ENCODE assay signal across 15 mouse cellular contexts in genomic region chr6:54263890-54264289, GRCm38 (mm10).
"Had no signal": no experiment of that assay in that cellular context is flagged by ENCODE, and none has a peak within 500 bp of the region (broad histone marks: within the 10 kb centered on the region; RNA-seq: fewer than 3 reads in every experiment).

No protein-coding gene starts in this region.

- H3K27me3 ChIP-seq: kidney, embryonic 15.5 days; limb, embryonic 15.5 days; liver, embryonic 12.5 days; midbrain, embryonic 15.5 days; neural tube, embryonic 12.5 days had no signal

- H3K4me1 ChIP-seq: kidney, embryonic 15.5 days; limb, embryonic 15.5 days; liver, embryonic 12.5 days; midbrain, embryonic 10.5 days; midbrain, embryonic 15.5 days had no signal

- ATAC-seq: intestine, embryonic 16.5 days; liver, embryonic 12.5 days; midbrain, embryonic 15.5 days had no signal

- H3K4me3 ChIP-seq: kidney, embryonic 15.5 days; limb, embryonic 15.5 days; liver, embryonic 12.5 days; midbrain, embryonic 10.5 days; midbrain, embryonic 15.5 days; neural tube, embryonic 12.5 days had no signal

- H3K9me3 ChIP-seq: kidney, embryonic 15.5 days; limb, embryonic 15.5 days; liver, embryonic 12.5 days; midbrain, embryonic 10.5 days; midbrain, embryonic 15.5 days; neural tube, embryonic 12.5 days had no signal

- DNase-seq: kidney, adult 2 months; kidney, postnatal 36 days; lung, embryonic 14.5 days; lung, postnatal 10 days; lung, postnatal 4 days; right cerebral cortex, postnatal 25 days; thymus, adult 18-20 months; thymus, postnatal 14 days had no signal

- H3K27ac ChIP-seq: kidney, embryonic 15.5 days; limb, embryonic 15.5 days; liver, embryonic 12.5 days; midbrain, embryonic 10.5 days; midbrain, embryonic 15.5 days; neural tube, embryonic 12.5 days had no signal

- H3K4me2 ChIP-seq: kidney, embryonic 15.5 days; limb, embryonic 15.5 days; liver, embryonic 12.5 days; lung, embryonic 14.5 days; midbrain, embryonic 15.5 days; neural tube, embryonic 12.5 days had no signal

- H3K9ac ChIP-seq: kidney, embryonic 15.5 days; limb, embryonic 15.5 days; liver, embryonic 12.5 days; lung, embryonic 14.5 days; midbrain, embryonic 15.5 days; neural tube, embryonic 12.5 days had no signal

- H3K36me3 ChIP-seq: kidney, embryonic 15.5 days; limb, embryonic 15.5 days; liver, embryonic 12.5 days; midbrain, embryonic 10.5 days; midbrain, embryonic 15.5 days; neural tube, embryonic 12.5 days had no signal
